Mouse (Mus musculus) left cerebral cortex, adult 8-10 months (tissue): Measurements from ENCODE around the gene Kptn. TPM values are rescaled to one million over a fixed set of nuclear protein-coding genes. Genes with fewer than 3 reads are reported as not detected.

Experiments used
- DNase-seq, 2 experiments: peaks; one replicate each; pipeline ENCODE4 v3.0.0; 2022; ENCODE audit warnings: low spot score in 2 of 2
- total RNA-seq, 4 experiments: library from RNA; stranded (reverse); gene quantifications; 2 replicates each; pipeline ENCODE4 v1.2.4; 2022

Kptn gene
- 10 to 100 TPM; 41.8 to 46.6 (median 42.4) TPM for total RNA-seq

GRCm38 (mm10) chr7:16119569-16120261 lies at the start of gene Kptn:
Gene Kptn, plus strand, starts transcription at chr7:16119895.
- DNase-seq, result peak; percentile 81 to 96

DNA sequence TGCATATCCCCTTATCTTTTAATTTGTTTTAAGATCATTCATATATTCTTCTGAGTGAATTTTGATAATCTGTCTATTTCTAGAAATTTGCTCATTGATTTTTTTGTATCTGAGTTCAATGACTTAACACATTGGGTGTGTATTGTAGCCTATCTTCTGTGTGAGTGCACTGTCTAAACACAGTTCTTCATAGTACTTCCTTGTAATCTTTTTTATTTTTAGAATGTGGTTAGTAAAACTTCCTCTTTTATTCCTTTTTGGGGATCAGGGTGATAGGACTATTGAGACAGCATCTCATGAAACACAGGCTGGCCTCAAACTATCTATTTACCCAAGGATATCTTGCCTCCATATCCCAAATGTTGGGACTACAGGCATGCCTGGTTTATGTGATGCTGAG lies 48.8 kb upstream of the Kptn start:
- DNase-seq, result no peak

- DNase-seq, result no peak
Observed at GRCm38 (mm10) chr7:16071906-16072305, 47.8 kb upstream of the Kptn start.

- DNase-seq, result no peak
Observed at GRCm38 (mm10) chr7:16079947-16080346, 39.7 kb upstream of the Kptn start.

GRCm38 (mm10) chr7:16080581-16080980 lies 39.1 kb upstream of the Kptn start:
- no peak for DNase-seq

- no peak for DNase-seq
Observed at GRCm38 (mm10) chr7:16083361-16083760, 36.3 kb upstream of the Kptn start.

DNA sequence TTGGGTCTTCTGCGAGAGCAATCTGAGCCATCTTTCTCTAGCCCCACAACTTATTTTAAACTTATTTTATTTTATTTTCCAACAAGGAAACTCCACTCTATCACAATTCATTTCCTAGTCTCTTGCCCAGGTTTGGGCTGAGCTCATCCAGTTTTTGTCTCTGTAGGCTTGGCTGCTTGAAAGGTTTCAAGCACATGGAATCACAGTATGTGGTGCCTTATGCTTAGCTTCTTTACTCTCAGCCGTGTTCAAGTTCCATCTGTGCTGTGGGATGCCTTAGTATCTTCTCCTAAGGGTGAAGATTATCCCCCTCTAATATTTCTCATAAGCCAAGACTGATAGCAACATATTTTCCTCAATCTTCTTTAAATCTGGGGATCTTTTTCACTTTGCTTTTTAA lies 32.1 kb upstream of the Kptn start:
- DNase-seq, result no peak

GRCm38 (mm10) chr7:16094592-16094991 lies 25.1 kb upstream of the Kptn start:
- no peak for DNase-seq

- peak; percentile 92 to 100 for DNase-seq
Observed at GRCm38 (mm10) chr7:16098021-16099017, 21.4 kb upstream of the Kptn start, which contains the start of gene Napa. Gene Napa, plus strand, starts transcription at chr7:16098458.

DNA sequence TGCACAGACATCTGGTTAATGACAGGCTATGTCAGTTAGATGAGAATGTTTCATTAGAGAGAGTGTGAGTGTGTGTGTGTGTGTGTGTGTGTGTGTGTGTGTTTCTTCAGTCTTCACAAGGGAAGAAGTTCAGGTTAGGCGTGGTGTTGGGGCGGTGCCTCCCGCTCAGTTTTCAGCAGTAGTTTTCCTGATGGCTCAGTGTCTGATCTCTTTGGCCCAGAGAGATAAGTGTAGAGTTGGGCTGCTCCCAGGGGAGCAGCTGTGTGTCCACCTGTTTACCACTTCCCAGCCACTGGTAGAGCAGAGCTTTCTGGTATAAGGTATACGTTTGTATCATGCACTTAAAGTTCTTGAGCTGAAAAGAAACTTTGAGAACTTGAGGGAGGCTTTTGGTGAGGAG lies 19.8 kb upstream of the Kptn start:
- DNase-seq, result no peak

GRCm38 (mm10) chr7:16101081-16101480 lies 18.6 kb upstream of the Kptn start:
- no peak for DNase-seq

GRCm38 (mm10) chr7:16101726-16102475 lies 17.8 kb upstream of the Kptn start:
- DNase-seq, result peak in 1 of 2 experiments; percentile 21

GRCm38 (mm10) chr7:16102686-16103226 lies 16.9 kb upstream of the Kptn start:
- peak; percentile 6 to 24 for DNase-seq

- DNase-seq, result peak; percentile 52 to 91
Observed at GRCm38 (mm10) chr7:16103760-16104159, 15.9 kb upstream of the Kptn start.

GRCm38 (mm10) chr7:16104611-16105388 lies 14.9 kb upstream of the Kptn start:
- peak; percentile 5 to 22 for DNase-seq

DNA sequence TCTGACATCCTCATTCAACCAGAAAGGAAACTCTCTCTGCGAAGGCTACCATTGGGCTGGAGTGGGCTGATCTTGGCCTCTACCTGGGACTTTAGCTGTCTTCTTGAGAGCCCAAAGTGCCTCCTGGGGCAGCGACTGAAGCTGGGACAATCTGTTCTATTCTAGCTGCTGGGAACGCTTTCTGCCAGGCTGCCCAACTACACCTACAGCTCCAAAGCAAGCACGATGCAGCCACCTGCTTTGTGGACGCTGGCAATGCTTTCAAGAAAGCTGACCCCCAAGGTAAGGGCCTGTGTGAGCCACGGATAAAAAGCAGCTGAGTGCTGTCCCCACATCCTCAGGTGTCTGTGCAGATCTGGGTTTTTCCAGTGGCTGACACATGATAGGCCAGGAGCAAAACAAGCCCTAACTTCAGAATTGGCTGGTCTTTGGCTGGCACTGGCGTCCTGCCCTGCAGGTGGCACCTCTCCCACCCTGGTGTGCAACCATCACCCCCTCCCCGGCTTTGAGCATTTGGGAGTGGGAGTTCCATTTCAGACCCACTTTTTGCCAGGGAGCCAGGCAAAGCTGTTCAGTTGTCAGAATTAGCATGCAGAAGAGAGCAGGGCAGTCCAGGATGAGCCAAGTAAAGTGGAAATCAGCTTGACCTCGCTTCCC lies 10.7 kb upstream of the Kptn start:
- DNase-seq, result peak in 1 of 2 experiments; percentile 10

DNA sequence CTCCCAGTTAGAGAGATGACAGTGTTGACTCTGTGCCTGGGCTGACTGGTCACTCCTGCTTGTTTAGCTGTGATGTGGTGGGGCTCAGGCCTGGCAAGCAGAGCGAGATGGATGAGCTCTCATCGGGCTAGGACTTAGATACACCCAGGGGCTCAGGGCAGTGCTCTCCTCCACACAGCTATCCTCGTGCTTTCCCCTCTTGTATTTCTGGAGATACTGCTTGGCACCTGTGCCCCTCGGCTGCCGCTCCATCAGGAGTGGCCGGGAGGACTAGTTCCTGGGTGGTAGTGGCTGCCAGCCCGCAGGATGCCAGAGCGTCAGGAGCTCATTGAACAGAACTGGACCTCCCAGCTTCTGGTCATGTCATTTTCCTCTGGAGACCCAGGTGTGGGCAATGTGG lies 9.5 kb upstream of the Kptn start:
- peak in 1 of 2 experiments; percentile 18 for DNase-seq

DNA sequence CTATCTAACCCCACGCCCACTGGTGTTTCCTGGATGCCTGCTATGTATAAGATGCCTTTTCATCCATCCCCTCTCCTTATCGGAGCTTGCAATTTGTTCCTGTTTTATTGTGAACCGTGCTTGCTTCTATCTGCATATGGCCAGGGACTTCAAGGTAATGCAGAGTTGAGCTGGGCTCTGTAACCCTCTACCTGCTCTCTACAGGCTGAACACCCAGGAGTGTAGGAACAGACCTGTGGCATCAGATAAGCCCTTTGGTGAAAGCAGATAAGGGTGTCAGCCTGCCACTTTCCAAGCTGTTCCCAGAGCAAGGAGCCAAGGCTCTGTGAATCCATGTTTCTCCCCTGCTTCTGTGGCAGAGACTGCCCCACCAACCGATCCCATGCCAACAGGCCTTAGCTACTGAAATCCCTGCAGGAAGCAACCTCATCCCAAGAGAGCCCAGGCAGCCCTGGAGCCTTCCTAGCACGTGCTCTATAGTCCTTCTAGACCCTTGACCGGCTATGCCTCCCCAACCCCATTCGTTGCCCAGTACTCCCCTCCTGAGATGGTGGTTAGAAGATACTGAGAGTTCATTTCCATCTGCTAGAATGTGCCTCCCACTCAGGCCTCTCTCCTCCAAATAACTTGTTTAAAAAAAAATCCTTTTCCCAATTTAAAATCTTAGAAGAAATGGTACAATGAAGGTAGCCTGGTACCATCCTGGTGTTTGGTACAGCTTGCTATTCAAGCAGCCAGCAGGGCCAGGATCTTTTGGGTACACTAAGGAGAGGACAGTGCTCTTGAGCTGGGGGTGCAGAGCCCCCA lies 8.2 kb upstream of the Kptn start:
- DNase-seq, result peak in 1 of 2 experiments; percentile 19

GRCm38 (mm10) chr7:16116418-16116817 lies 3.3 kb upstream of the Kptn start:
- DNase-seq, result no peak
